Mouse (Mus musculus): ENCODE results near the gene Tbc1d8b. TPM values are rescaled to one million over a fixed set of nuclear protein-coding genes. Genes with fewer than 3 reads are reported as not detected.
"Not testable (repeated sequence)": the region's sequence is repeated elsewhere in the genome, so short reads cannot be mapped to it uniquely, and the experiment has no call there.

The Tbc1d8b gene
- polyA plus RNA-seq, 1 experiment from 2014 or later = 0.76 TPM

DNA sequence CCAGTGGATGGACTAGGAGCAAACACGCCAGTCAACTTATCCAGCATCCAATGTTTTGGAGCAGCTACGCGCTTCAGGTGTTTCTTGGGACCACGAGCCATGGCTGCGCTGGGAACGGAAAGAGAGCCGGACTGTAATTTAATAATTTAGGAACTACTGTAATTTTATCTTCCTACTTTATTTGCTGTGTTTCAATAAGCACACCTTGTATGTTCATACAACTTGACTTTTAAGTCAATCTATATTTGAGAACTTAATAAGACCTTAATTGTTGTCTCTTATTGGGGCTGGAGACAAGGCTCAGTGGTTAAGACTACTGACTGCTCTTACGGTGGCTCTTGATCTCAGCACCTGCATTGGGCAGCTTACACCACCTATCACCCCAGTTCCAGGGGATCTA, 29.6 kb downstream of the Tbc1d8b start, which contains the start of gene Gm15013:
Gm15013 (minus strand) TSS at position 101 of the 400 bp plus-strand sequence.
- ATAC-seq = no peak
- no peaks in the 10 kb centered on the region for H3K27me3 ChIP-seq (replicated peaks; ENCODE audit: control insufficient read depth, insufficient read depth, low read length)
- no peaks in the 10 kb centered on the region for H3K4me1 ChIP-seq (replicated peaks; ENCODE audit: control insufficient read depth, insufficient read depth, low read length)
- no peaks in the 10 kb centered on the region for H3K36me3 ChIP-seq (ENCODE audit: control insufficient read depth, insufficient read depth)
- no peak within 1 kb of the TSS for H3K9ac ChIP-seq (replicated peaks; ENCODE audit: low read depth, low read length)
- no peaks in the 10 kb centered on the region for H3K9me3 ChIP-seq (ENCODE audit: control insufficient read depth, low read length)
- no peak within 1 kb of the TSS for H3K27ac ChIP-seq (ENCODE audit: low read length)
- no peak within 1 kb of the TSS for H3K4me2 ChIP-seq (ENCODE audit: low read length)
- 98% methylated on average over 8 of the region's 8 CpGs for WGBS
- H3K4me3 ChIP-seq (replicated peaks; ENCODE audit: low read length) = no peak within 1 kb of the TSS

DNA sequence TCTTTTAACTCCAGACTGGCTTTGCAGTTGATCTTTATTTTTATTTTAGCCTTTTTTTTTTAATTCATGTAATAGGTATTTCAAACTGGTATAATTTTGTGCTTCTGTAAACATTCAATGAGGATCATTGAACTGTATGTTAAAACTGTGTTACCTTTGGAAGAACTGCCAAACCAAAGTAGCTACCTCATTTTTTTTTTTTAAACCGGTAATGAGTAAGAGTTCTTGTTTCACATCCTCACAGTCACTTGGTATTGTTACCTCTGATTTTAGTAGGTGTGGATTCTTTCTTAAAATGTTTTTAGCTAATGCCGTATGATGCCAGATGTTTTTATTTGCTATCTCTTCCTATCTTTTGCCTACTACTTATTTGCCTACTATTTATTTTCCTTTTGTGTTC, 37.6 kb downstream of the Tbc1d8b start:
- no peak overlapping the region for H3K9ac ChIP-seq (replicated peaks; ENCODE audit: low read depth, low read length)
- H3K4me3 ChIP-seq (replicated peaks; ENCODE audit: low read length) = no peak overlapping the region
- no peak overlapping the region for H3K27ac ChIP-seq (ENCODE audit: low read length)
- ATAC-seq = no peak
- H3K4me1 ChIP-seq (replicated peaks; ENCODE audit: control insufficient read depth, insufficient read depth, low read length) = no peaks in the 10 kb centered on the region
- WGBS = 93% methylated on average over 2 of the region's 2 CpGs
- no peaks in the 10 kb centered on the region for H3K36me3 ChIP-seq (ENCODE audit: control insufficient read depth, insufficient read depth)
- no peaks in the 10 kb centered on the region for H3K9me3 ChIP-seq (ENCODE audit: control insufficient read depth, low read length)
- H3K27me3 ChIP-seq (replicated peaks; ENCODE audit: control insufficient read depth, insufficient read depth, low read length) = no peaks in the 10 kb centered on the region
- no peak overlapping the region for H3K4me2 ChIP-seq (ENCODE audit: low read length)

DNA sequence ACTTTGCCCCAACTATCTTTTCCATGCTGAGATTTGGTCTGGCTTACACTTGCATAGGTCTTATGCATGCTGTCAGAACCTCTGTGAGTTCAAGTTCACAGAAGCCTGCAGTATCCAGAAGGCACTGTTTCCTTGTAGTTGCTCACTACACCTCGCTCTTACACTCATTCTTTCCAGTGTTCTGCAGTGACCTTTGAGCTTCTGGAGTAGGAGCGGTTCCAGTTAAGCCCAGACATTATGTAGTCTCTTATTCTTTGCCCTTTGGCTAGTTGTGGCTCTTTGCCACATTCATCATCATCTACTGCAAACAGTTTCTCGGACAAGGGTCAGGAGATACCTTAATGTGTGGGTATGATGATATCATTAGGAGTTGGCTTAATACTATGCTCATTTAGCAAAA, 45.7 kb downstream of the Tbc1d8b start:
- no peaks in the 10 kb centered on the region for H3K9me3 ChIP-seq (ENCODE audit: control insufficient read depth, low read length)
- no peak overlapping the region for H3K9ac ChIP-seq (replicated peaks; ENCODE audit: low read depth, low read length)
- H3K4me2 ChIP-seq (ENCODE audit: low read length) = no peak overlapping the region
- H3K27me3 ChIP-seq (replicated peaks; ENCODE audit: control insufficient read depth, insufficient read depth, low read length) = no peaks in the 10 kb centered on the region
- no peaks in the 10 kb centered on the region for H3K4me1 ChIP-seq (replicated peaks; ENCODE audit: control insufficient read depth, insufficient read depth, low read length)
- H3K4me3 ChIP-seq (replicated peaks; ENCODE audit: low read length) = no peak overlapping the region
- H3K27ac ChIP-seq (ENCODE audit: low read length) = no peak overlapping the region
- H3K36me3 ChIP-seq (ENCODE audit: control insufficient read depth, insufficient read depth) = no peaks in the 10 kb centered on the region
- no peak for ATAC-seq
- WGBS = 83% methylated on average over 3 of the region's 3 CpGs

DNA sequence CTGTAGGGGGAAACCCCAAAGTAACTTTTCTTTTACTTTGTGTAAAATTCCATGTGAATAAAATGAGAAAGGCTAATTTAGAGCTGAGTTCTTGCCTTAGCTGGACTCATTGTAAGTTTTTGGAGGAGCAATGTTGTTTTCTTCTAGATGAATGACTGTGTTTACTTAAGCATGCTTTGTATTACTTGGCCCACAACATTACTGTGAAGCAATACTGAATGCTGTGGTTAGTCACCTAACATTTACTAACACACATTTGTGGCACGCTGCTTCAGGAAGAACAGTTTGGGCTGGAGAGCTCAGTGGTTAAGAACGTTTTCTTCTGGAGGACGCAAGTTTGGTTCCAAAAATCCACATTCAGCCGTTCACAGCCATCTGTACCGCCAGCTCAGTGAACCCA, 52.3 kb downstream of the Tbc1d8b start:
- no peaks in the 10 kb centered on the region for H3K36me3 ChIP-seq (ENCODE audit: control insufficient read depth, insufficient read depth)
- H3K9me3 ChIP-seq (ENCODE audit: control insufficient read depth, low read length) = no peaks in the 10 kb centered on the region
- WGBS = 88% methylated on average over 5 of the region's 5 CpGs
- H3K27me3 ChIP-seq (replicated peaks; ENCODE audit: control insufficient read depth, insufficient read depth, low read length) = no peaks in the 10 kb centered on the region
- no peak overlapping the region for H3K9ac ChIP-seq (replicated peaks; ENCODE audit: low read depth, low read length)
- no peaks in the 10 kb centered on the region for H3K4me1 ChIP-seq (replicated peaks; ENCODE audit: control insufficient read depth, insufficient read depth, low read length)
- no peak overlapping the region for H3K4me3 ChIP-seq (replicated peaks; ENCODE audit: low read length)
- H3K27ac ChIP-seq (ENCODE audit: low read length) = no peak overlapping the region
- ATAC-seq = no peak
- H3K4me2 ChIP-seq (ENCODE audit: low read length) = no peak overlapping the region

DNA sequence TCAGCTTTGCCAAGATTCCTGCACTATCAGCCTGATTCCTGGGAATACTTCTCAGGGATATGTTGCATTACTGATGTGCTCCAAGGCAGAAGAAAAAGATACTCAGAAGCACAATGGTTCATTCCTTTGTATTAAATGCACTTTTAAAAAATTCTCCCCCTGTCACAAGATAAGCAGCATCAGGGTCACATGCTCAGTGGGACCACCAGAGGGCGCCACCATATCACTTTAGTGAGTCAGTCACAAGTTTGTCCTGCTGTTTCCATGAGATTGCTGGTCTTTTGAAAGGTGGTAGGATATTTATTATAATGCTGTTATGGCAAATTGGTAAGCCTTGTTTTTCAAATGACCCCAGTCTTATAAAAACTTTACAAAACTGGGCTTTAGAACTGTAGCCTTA, 67.1 kb downstream of the Tbc1d8b start:
- no peak overlapping the region for H3K27ac ChIP-seq (ENCODE audit: low read length)
- no peak for ATAC-seq
- no peak overlapping the region for H3K4me3 ChIP-seq (replicated peaks; ENCODE audit: low read length)
- no peak overlapping the region for H3K9ac ChIP-seq (replicated peaks; ENCODE audit: low read depth, low read length)
- no peaks in the 10 kb centered on the region for H3K36me3 ChIP-seq (ENCODE audit: control insufficient read depth, insufficient read depth)
- no peaks in the 10 kb centered on the region for H3K27me3 ChIP-seq (replicated peaks; ENCODE audit: control insufficient read depth, insufficient read depth, low read length)
- H3K9me3 ChIP-seq (ENCODE audit: control insufficient read depth, low read length) = no peaks in the 10 kb centered on the region
- no peaks in the 10 kb centered on the region for H3K4me1 ChIP-seq (replicated peaks; ENCODE audit: control insufficient read depth, insufficient read depth, low read length)
- H3K4me2 ChIP-seq (ENCODE audit: low read length) = no peak overlapping the region
- 0% methylated on average over 1 of the region's 1 CpGs for WGBS

DNA sequence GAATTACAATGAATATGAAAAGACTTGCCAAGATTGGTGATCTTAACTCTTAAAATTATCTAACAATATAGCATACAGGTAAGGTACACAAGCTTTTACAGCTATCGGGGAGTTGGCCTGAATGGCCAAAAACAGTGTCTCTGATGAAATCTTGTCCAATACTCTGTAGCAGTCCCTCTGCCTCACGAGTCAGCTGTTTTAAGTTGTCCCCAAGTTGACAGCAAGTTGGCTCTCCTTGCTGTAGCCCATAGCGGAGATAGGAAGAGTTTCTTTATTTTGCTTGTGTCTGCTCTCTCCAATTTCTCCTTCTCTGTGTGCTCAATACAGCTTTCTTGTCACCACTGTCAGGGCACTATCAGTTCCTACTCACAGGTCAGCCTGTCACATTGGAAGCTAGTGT, 73.8 kb downstream of the Tbc1d8b start:
- not testable (repeated sequence) for H3K4me1 ChIP-seq (replicated peaks; ENCODE audit: control insufficient read depth, insufficient read depth, low read length); H3K27ac ChIP-seq (ENCODE audit: low read length); H3K9me3 ChIP-seq (ENCODE audit: control insufficient read depth, low read length); H3K9ac ChIP-seq (replicated peaks; ENCODE audit: low read depth, low read length); H3K36me3 ChIP-seq (ENCODE audit: control insufficient read depth, insufficient read depth); H3K4me2 ChIP-seq (ENCODE audit: low read length); ATAC-seq; H3K4me3 ChIP-seq (replicated peaks; ENCODE audit: low read length); H3K27me3 ChIP-seq (replicated peaks; ENCODE audit: control insufficient read depth, insufficient read depth, low read length)
- WGBS = 75% methylated on average over 3 of the region's 3 CpGs

DNA sequence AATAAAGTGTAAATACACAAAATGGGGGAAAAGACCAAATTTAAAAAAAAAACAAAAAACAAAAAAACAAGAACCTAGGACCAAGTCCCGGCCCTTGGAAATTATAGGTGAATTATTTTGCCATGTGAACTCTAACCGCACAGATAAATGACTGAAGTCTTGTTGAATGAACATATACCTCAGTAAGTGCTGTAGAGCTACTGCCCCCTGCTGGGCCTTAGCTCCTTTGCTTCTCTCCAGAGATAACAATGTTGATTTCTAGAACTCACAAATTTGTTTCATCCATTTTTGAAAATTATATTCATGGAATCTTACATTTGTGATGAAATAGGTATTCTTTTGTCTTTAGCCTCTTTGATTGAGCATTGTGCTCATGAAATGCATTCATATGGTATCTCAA, 77.8 kb downstream of the Tbc1d8b start:
- ATAC-seq = no peak
- no peak overlapping the region for H3K4me3 ChIP-seq (replicated peaks; ENCODE audit: low read length)
- H3K4me1 ChIP-seq (replicated peaks; ENCODE audit: control insufficient read depth, insufficient read depth, low read length) = no peaks in the 10 kb centered on the region
- H3K36me3 ChIP-seq (ENCODE audit: control insufficient read depth, insufficient read depth) = no peaks in the 10 kb centered on the region
- H3K9ac ChIP-seq (replicated peaks; ENCODE audit: low read depth, low read length) = no peak overlapping the region
- H3K27ac ChIP-seq (ENCODE audit: low read length) = no peak overlapping the region
- H3K4me2 ChIP-seq (ENCODE audit: low read length) = no peak overlapping the region
- no peaks in the 10 kb centered on the region for H3K9me3 ChIP-seq (ENCODE audit: control insufficient read depth, low read length)
- WGBS = 90% methylated on average over 2 of the region's 2 CpGs
- H3K27me3 ChIP-seq (replicated peaks; ENCODE audit: control insufficient read depth, insufficient read depth, low read length) = no peaks in the 10 kb centered on the region

DNA sequence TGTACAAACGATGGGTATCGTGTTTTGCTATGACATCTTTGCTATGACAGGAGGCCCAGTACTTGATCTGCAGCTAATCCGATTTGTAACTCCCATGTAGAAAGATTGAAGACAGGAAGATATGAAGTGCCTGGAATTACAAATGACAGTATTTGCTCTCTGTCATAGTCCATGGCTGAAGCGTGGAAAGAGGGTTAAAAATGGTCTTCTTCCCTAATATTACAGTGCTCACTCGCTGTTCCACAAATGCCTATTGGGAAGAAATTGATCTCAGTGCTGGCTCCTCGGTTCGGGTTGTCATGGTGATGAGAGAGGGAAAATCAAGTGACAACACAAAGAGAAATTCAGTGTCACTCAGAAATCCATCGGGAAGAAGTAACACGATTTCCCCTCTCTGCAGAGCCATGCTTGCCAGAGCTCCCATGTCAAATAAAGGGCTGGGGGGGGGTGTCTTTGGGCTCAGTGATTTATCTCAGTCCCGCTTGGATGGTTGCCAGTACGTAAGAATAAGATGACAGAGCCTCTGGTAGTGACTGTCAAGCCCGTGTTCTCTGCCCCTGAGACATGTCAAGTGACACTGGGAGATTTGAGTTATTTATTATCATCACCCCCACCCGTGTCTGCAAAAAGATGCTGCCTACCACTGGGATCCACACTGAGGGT, 85.3 kb downstream of the Tbc1d8b start:
- Histone ChIP-seq H3K9ac (replicated peaks; ENCODE audit: low read depth, low read length) (no peak overlapping the region), H3K4me2 (ENCODE audit: low read length) (no peak overlapping the region), H3K4me3 (replicated peaks; ENCODE audit: low read length) (no peak overlapping the region), H3K4me1 (replicated peaks; ENCODE audit: control insufficient read depth, insufficient read depth, low read length) (no peaks in the 10 kb centered on the region), H3K36me3 (ENCODE audit: control insufficient read depth, insufficient read depth) (no peaks in the 10 kb centered on the region), H3K27ac (ENCODE audit: low read length) (no peak overlapping the region), H3K9me3 (ENCODE audit: control insufficient read depth, low read length) (no peaks in the 10 kb centered on the region), H3K27me3 (replicated peaks; ENCODE audit: control insufficient read depth, insufficient read depth, low read length) (no peaks in the 10 kb centered on the region)
- ATAC-seq = peak; percentile 54
- 58% methylated on average over 13 of the region's 13 CpGs for WGBS

DNA sequence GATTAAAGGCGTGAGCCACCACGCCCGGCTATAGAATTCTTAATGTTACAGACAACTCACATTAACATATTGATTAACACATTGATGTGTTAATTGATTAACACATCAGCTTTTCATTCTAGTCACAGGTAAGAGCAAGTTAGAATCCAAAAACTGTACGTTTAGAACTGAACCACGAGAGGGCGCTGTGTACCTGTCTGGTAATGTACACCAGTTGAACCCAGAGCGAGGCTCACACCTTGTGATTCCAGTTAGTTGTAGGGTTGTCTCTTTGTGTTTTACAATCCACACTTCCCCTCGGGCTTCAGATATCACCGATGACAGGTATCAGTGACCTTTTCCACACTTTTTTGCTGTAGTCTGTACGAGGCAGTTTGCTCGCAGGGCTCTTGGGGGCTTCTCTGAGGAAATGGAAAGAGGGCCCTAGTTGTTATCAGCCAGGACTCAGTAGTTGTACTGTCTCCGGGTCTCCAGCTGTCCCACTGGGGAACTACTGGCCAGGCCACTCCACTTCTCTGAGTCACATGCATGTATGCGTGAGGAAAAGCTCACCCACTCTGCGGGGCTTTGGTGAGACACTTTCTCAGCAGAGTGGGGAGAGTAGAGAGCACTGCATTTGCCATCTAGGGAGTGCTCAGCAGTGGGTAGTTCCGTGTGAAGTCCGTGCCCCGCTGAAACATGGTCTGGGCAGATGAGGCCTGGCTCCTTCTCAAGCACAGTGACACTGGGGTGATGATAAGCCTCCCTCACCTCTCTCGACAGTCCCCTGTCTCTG, 89.7 kb downstream of the Tbc1d8b start:
- 37% methylated on average over 18 of the region's 18 CpGs for WGBS
- no peaks in the 10 kb centered on the region for H3K27me3 ChIP-seq (replicated peaks; ENCODE audit: control insufficient read depth, insufficient read depth, low read length)
- H3K4me1 ChIP-seq (replicated peaks; ENCODE audit: control insufficient read depth, insufficient read depth, low read length) = no peaks in the 10 kb centered on the region
- ATAC-seq = no peak
- no peaks in the 10 kb centered on the region for H3K36me3 ChIP-seq (ENCODE audit: control insufficient read depth, insufficient read depth)
- no peak overlapping the region for H3K9ac ChIP-seq (replicated peaks; ENCODE audit: low read depth, low read length)
- H3K4me3 ChIP-seq (replicated peaks; ENCODE audit: low read length) = no peak overlapping the region
- no peaks in the 10 kb centered on the region for H3K9me3 ChIP-seq (ENCODE audit: control insufficient read depth, low read length)
- H3K4me2 ChIP-seq (ENCODE audit: low read length) = no peak overlapping the region
- H3K27ac ChIP-seq (ENCODE audit: low read length) = no peak overlapping the region
